Mouse (Mus musculus) right cerebral cortex, postnatal 10 days (tissue): ENCODE results near the gene Bbs12.
A peak's percentile ranks its signal among the peaks of the same experiment; 100 is the strongest.

Experiments
- DNase-seq, 2 experiments: peaks; one replicate each; pipeline ENCODE4 v3.0.0; 2021; ENCODE audit warnings: low spot score in 2 of 2

Bbs12 gene

DNA sequence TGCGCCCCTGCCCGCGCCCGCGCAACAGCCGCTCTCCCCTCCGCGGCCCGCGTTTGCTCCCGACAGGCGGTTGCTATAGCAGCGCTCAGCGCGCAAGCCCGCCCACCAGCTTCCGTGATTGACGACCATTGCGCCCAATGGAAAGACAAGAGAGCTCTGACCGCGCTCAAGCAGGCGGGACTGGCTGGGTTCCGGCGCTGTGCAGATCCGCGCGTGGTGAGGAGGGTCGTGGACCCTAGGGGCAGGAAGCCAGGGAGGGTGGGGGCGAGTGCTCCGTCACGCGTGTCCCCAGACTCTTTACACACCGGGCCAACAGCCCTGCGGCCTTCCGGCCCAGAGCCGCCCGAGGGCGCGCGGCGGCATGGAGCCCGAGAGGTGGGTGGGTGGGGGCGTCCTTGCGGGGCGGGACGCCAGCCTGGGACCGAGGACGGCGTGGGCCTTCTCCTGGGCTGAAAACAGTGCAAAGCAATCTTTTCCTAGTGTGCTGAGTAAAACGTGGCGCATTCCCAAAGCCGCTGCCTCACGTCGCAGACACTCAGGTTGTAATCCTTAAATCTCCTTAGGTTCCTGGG lies at the start of gene Bbs12, which contains the start of gene Cetn4:
Gene Bbs12, plus strand, starts transcription at position 185 of the 572 bp plus-strand sequence.
Gene Cetn4, minus strand, starts transcription at position 339 of the 572 bp plus-strand sequence.
- peak; percentile 96 to 98 for DNase-seq

DNA sequence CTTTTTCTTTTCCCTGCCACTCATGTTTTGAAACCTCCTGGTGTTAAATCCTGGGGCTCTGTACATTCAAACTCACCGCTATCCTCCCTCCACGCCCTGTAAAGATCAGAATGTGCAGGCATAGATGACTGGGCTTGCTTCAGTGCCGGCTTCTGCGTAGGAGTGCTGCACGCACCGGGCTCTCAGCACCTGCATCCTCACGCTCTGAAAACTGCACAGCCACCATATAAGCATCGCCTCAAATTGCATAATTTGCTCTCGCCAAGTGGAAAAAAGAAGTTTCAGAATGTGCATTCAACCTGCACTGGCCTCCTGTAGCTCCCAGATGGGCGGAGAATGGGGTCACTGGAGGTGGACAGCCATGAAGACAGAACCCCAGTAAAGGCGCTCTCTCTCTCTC lies 44.0 kb upstream of the Bbs12 start:
- DNase-seq: no peak

DNA sequence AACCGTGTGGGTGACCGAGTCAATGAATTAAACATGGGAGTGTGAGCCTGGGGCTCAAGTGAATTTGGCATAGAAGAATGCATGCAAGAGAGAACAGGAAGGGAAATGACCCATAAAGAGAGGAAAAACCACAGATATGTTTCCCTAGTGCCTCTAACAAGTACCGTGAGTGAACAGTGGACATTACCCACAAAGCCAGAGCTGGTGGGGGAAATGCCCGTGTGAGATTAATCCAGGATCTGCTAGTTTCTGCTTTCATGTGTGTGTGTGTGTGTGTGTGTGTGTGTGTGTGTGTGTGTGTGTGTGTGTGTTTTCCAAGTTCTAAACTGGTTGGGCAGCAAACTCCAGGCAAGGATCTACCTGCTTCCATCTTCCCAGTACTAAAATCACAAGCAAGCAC lies 42.4 kb upstream of the Bbs12 start:
- DNase-seq: no peak

DNA sequence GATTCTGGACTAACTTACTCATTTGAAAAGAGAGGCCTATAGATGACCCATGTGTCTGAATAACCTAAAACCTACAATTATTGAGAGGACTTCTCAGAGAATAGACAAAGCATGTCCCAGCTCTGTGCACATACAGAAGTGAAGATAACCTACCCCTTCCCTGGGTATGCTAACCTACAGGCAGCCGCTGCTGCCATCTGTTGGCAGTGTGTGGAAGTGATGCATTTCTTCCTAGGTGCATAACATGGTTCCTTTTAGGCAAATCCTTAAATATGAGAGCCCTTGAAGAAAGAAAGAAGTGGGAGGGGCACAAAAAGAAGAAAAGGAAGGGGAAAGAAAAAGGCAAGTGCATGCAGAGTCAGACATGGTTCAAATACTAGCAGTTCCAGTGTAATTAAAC lies 41.1 kb upstream of the Bbs12 start:
- peak; percentile 53 to 69 for DNase-seq

DNA sequence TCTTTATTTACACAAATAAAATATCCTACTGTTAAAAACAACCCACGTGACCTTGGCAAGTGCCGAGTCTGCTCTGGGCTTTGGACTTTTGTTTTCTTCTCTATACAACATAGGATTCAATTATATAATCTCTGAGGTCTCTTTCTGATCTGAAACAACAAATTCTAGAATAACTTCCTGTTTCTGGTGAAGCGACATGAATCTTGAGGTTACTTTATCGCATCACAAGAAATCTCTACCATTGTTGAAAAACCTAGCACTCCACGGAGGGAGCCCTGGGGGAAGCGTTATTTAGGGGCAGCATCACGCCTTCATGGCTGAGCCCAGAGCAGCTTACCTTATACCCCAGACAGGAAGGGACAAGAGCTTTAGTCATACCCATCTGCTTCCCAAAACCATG lies 39.3 kb upstream of the Bbs12 start:
- no peak for DNase-seq

DNA sequence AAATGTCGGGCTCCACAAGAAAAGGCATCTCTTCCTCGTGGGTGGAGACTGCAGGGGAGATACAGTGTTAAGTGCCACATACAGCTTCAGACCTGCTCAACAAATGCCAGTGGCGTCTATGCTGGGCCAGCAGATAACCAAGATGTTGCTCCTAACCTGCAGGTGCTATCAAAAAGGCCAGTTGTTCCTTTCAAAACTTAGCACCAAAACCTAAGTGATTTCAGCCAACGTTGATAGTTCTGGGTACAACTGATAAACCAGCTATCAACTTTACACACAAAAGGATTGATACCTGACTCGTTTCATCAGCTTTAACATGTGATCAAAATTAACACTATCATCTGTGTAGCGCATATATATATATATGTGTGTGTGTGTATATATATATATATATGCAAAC lies 37.7 kb upstream of the Bbs12 start:
- no peak for DNase-seq

DNA sequence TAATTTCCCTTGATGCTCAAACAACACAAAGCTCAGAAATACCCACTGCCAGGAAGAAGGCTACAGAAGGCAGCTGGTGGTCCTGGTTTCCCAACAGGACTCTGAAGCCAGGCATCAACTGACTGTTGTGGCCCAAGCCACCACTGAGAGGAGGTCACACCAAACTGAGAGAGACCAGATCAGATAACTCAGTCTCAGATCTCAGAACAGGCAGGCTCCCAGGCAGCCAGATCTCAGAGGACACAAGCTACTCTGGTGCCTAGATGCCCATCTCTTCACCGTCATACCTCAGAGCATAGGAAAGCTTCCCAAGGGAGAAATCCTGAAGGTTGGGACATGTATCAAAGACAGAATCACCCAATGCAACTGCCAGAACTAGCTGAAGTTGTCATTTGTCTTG lies 32.1 kb upstream of the Bbs12 start:
- no peak for DNase-seq

DNA sequence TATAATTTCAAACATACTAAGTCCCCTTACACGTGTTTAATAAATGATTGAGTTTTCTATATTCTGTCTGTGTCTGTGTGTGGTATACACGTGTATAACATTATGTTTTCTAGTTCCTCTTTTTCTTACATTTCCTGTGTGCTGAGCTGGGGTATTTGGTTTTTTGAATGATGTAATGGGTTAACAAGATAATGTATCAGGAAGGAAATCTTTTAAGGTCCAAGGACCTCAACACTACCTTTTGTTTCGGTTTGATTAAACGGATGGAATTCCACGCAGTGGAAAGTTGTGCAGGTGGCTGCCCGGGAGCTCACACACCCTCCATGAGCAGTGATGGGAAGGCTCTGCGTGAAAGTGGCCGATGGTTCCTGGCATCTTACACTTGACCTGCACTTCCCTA lies 31.5 kb upstream of the Bbs12 start:
- DNase-seq: no peak

DNA sequence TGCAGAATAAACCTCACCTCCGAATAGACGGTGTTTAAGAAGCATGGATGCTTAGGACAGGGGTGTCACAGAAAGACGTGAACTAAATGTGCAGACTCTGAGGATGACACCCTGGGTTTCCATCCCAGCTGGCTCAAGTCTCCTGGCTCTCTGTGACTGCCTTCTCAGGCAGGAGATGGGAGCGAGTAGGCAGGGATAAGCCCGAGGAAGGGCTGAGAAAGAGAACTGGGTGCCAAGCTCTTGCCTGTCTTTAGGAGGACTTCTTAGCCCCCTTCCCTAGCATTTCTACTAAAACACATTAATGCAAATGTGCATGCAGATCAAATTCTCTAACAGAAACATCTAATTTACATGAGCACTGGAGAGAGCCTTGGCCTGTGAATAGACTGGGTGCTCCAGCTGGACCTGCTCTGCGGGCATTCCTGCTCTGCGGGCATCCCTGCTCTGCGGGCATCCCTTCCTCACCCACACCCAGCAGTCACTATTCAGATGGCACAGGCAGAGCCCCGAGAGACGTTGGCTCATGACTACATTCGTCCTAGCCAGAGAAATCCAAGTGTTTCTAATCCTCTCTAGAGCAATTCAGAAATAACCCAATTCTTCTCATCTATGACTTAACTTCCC lies 29.9 kb upstream of the Bbs12 start:
- DNase-seq: no peak

DNA sequence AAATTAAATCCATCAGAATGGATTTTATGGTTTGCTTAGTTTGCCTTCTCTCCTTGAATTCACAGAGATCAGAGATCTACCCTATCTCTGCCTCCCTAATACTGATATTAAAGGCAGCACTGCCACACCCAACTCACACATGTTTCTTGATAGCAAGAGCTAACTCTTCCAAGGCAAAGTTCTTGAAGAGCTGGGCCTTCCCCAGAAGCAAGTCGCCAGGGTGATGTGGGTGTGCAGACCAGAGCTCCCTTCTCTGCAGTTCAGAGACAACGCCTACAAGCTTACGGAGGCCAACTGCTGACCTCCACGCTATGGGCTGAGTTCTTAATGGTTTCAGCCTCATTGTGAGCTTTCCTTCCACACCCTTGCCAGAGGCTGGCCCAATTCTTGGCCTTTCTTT lies 29.1 kb upstream of the Bbs12 start:
- no peak for DNase-seq

DNA sequence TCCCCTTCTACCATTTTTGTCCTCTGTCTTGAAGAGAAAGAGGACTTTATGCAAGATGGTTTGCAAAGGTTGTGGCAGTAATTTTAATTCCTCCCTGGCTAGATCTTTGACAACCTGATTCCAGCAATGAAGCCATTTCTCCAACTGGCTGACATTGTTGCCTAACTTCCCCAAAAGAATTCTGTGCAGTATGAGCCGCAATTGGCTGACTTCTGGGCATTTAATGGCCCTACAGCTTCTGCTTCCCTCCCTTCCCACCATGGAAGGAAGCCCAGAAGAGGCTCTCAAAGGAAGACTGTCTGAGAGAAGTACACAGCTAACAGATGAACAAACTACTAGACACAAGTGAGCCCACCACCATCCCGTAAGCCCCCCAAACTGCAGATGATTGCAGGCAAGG lies 23.1 kb upstream of the Bbs12 start:
- DNase-seq: no peak

DNA sequence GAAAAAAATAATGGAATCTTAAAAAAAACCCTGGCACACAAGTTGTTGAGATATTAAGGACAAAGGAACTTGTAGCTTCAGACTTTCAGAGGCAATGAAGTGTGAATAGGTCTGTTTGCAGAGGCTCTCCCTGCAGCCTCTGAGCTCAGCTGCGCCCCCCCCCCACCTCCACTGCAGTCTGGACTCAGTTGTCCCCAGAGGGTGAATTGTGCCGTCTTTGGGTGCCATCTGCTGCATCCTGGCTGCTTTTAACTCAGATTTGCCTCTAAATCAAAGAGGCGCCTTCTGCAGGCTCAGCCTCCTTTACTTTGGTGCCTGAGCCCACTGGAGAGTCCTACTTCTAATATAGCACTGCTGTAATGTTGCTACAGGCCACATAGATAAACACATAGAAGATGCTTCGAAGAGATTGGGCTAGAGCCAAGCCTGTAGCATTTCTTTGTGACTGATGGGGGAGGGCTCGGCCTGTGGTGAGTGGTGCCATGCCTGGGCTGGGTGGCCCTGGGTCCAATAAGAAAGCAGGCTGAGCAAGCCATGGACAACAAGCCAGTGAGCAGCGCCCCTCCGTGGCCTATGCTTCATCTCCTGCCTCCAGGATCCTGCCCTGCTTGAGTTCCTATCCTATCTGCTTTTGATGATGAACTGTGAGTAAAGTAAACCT lies 21.3 kb upstream of the Bbs12 start:
- peak; percentile 23 to 39 for DNase-seq

DNA sequence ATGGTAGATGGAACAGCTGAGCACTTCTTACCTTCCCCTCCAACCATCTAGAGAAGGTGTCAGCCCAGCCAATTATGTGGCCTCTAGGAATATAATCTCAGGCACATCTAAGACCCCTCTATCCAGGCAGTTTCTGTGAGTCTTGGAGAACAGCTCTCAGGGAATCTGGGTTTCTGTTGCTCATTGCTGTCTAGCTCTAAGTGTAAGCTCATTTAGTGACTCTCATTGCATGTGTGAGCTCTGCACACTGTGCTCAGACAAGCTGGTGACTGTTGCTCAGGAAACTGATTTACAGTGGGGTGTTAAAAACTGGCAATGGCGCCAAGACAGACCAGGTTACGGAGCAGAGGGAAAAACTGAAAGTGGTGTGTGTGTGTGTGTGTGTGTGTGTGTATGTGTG lies 20.4 kb upstream of the Bbs12 start:
- no peak for DNase-seq

DNA sequence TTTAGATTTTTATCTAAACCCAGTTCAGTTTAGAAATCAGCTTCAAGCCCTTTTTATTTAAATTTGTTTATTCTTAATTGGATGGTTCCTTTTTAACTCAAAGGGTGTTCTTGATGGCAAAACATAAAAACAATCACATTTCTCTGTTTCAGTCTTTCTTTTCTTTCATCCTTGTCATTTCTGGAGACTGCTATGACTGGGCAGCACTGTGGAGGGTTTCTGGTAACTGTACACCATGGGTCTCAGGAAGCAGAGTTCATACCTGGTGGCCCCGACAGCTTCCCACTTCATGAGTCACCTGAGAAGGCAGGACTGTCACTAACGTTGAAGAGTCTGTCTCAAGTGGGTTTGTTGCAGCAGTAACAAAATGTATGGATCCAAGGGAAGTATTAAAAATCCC lies 19.7 kb upstream of the Bbs12 start:
- no peak for DNase-seq

DNA sequence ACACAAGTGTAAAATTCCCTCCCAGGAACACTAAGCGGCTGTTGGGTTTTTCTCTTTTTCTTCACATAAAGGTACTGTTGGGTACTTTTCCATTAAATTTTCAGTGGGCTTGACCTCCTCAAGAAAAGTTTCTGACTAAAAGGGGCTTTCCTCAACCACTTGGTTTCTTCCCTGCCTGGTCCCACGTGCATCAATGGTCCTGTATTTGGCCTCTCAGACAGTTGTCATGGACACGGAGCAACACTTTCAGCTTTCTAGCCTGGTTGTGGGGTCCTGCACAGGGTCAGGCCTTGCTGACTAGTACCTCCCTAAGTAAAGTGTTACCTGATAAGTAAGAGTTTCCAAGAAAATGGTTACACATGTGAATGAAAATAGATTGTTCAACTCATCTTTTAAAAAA lies 12.9 kb upstream of the Bbs12 start:
- DNase-seq: no peak

DNA sequence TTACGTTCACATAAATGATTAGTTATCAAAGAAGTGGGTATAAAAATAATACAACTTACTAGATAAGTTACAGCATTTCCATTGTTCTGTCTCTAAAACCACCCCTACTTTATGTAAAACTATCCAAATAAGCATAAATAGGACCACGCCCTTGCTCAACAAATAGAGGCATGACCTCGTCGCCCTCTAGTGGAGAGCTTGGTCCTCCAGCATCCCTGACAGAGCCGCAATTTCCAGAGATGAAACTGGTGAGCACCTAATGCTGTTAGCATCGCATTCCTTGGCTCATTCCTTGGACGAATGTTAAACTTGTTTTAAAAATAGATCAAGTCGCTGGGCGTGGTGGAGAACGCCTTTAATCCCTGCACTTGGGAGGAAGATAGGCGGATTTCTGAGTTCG lies 9.7 kb upstream of the Bbs12 start:
- DNase-seq: peak in 1 of 2 experiments; percentile 49

DNA sequence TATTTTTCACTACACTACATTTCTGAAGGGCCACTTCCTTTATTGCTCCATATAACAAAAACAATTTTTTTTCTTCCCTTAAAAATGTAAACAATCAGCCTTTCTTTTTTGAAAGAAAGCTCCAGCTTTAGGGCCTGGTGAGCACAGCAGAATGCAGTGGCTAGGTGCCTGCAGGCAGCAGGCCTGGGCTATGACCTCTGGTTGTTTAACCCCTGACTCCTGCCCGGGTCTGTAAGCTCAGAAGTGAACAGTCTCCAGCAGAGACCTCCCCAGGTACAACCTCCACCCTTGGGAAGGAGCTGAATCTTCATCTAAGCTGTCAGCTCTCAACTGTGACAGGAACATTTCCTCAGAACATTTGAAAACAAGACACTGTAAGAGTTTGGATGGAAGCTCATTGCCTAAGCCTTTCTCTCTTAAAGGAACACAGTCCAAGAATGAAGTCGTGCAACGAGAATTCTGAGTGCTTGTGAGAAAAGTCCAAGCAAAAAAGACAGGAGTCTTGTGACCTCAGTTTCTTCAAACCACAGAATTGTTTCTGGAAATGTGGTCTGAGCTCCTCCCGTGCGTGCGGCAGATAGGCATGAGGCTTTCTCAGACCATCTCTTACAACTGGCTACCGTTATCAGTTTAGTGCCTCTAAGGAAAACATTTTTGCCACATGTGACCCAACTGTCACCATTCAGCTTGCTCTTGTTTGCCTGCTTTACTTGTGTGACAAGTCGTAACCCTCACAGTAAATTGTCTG lies 8.8 kb upstream of the Bbs12 start:
- DNase-seq: no peak

DNA sequence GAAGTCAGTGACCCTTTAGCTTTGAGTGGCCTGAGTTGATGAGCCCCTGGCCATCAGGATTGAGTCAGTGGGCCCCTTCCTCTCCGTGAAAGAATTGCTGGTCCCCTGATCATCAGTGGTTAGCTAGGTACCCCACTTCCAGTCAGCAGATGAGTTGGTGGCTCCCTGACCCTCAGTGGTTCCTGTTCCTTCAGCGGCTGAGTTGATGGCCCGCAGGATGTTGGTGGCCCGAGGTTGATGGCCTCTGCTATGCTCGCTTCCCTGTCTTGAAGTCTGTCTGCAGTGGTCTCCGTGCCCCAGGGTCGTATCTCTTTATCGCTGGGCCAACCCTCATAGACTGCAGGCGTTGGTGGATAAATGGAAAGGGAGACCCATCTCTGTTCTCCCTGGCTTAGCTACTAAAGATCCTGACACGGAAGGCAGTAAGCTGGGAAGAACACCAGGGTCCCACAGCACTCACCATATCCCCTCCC lies 421 bp upstream of the Bbs12 start:
- peak; percentile 28 to 40 for DNase-seq

DNA sequence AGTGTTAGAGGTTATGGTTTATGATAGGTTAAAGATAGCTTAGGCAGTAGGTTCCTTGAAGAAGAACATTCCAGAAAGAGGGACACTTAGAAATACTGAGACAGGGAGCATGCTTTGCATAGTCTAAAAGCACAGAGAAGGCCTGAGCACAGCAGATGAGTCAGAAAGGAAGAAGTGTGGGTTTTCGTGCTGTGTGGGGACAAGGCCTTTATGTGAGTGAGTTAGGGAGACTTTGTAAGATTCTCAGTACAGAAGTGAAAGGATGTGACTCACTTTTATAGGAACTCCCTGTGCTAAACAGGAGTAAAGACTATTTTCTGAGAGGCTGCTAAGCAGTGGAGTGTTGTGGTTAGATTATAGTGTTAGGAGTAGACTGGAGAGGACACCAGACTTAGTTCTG lies 1.0 kb downstream of the Bbs12 start:
- DNase-seq: no peak

DNA sequence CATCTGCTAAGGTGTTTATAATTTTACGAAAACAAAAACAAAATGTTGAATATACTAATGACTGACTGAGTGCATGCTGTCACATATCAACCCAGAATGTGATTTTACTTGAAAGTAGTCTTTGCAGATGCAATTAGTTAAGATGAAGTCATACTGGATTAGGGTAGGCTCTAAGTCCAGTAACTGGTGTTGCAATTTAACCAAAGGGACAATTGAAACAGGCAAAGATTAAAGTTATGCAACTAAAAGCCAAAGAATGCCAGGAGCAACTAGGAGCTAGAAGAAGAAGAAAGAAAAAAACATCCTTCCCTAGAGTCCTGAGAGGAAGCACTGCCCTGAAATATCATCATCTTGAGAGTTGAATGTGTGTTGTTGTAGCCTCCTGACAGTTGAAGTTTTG lies 3.9 kb downstream of the Bbs12 start:
- DNase-seq: no peak

DNA sequence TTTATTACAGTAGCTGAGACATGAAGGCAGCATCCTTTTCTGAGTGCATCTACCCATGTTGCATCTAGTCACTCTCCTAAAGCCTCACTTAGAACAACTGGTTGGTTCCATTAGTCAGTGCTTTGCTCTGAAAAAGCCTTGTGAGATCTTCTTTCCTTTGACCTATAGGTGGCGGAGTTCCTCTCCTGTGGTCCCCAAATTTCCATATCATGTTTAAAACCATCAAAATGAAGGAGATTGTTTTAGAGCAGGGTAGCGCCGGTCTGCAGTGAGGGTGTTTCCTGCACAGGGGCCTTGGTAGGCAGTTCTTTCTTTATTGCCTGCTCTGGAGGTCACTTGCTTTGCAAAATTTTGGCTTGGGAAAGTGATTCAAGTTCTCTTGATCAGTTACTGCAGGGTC lies 12.0 kb downstream of the Bbs12 start:
- DNase-seq: no peak

DNA sequence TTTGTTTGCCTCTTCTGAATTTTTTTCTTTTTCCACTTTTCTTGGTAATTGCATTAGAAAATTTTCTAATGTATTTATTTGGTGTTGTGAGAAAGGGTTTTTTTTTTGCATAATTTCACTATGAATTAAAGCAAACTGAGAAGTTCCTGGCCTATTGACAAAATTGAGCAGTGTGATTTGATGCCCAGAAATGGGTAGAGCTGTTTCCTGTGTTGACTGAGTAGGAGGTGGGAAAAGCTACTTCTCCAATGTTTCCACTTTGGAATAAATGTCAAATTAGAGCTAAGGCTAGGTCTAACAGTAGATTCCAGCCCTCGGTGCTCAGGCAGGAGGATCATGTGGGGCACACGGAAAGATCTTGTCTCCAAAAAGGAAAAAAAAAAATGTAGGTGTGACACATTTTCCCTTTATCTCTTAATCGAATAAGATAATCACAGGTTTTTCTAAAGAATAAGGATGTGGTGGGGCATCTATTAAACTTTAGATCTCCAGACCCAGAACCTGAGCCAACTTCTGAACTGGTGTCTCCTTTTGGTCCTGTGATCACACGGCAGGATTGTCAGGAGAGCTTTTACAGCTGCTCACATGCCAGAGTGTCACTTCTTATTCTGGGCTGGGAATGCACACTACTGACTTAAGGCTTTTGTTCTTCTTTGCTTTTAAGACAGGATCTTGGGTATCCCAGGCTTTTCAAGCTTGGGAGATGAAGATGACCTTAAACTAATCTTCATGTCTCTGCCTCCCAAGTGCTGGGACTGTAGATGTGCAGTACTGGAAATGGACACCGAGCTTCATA lies 13.2 kb downstream of the Bbs12 start:
- DNase-seq: no peak
